Mouse (Mus musculus) heart, embryonic 13.5 days (tissue): ENCODE results near the gene Tef. TPM values are rescaled to one million over a fixed set of nuclear protein-coding genes. Genes with fewer than 3 reads are reported as not detected.

Experiments
- ATAC-seq: fragments of 200-750 bp; cut with Nextera tagmentation; 2 replicates; pipeline ENCODE4 v1.8.0; 2017; ENCODE audit warnings: moderate TSS enrichment; ENCODE audit not compliant: insufficient number of reproducible peaks, low FRiP score, low TSS enrichment; ENCODE audit errors: extremely low read depth
- H3K27ac ChIP-seq: fragments of 300-500 bp; sonication (generic); replicated peaks from 2 replicates; pipeline ENCODE4 v1.5.1; 2015; ENCODE audit warnings: moderate library complexity, mild to moderate bottlenecking, inconsistent platforms
- H3K27me3 ChIP-seq: fragments of 300-500 bp; sonication (generic); replicated peaks from 2 replicates; pipeline ENCODE4 v1.6.1; 2015; ENCODE audit warnings: mild to moderate bottlenecking, inconsistent platforms
- H3K36me3 ChIP-seq: fragments of 300-500 bp; sonication (generic); 2 replicates; pipeline ENCODE4 v1.6.1; 2015; ENCODE audit warnings: mild to moderate bottlenecking, inconsistent platforms
- H3K4me1 ChIP-seq: fragments of 300-500 bp; sonication (generic); 2 replicates; pipeline ENCODE4 v1.6.1; 2015; ENCODE audit warnings: inconsistent platforms
- H3K4me2 ChIP-seq: fragments of 300-500 bp; sonication (generic); 2 replicates; pipeline ENCODE4 v1.6.1; 2015; ENCODE audit warnings: inconsistent platforms, mild to moderate bottlenecking, moderate library complexity
- H3K4me3 ChIP-seq: fragments of 300-500 bp; sonication (generic); 2 replicates; pipeline ENCODE4 v1.5.1; 2015; ENCODE audit warnings: moderate library complexity, mild to moderate bottlenecking, inconsistent platforms
- H3K9ac ChIP-seq: fragments of 300-500 bp; sonication (generic); 2 replicates; pipeline ENCODE4 v1.6.1; 2015; ENCODE audit warnings: inconsistent platforms, mild to moderate bottlenecking, moderate library complexity
- H3K9me3 ChIP-seq: fragments of 300-500 bp; sonication (generic); 2 replicates; pipeline ENCODE4 v1.6.1; 2016; ENCODE audit warnings: inconsistent platforms
- WGBS: fragments of 180-500 bp; shearing (Covaris S2); methylation state at CpG from one replicate; pipeline ENCODE4 v1.1.7; 2015; ENCODE audit warnings: mixed read lengths; 5-methylcytosine and 5-hydroxymethylcytosine counted together
- polyA plus RNA-seq: library from polyadenylated mRNA; unstranded; fragments of >200 nt; fragmentation: Nextera tagmentation; extraction: Ambion mirVana; gene quantifications from 2 replicates; pipeline ENCODE4 v1.2.1, GENCODE M21; 2015

Tef gene
- polyA plus RNA-seq, 1 experiment from 2014 or later: 22.0 TPM

GRCm38 (mm10) chr15:81811599-81811996 is 9.4 kb downstream of the Tef start:
- ATAC-seq: peak; percentile 44
- Histone ChIP-seq H3K36me3 (peaks cover 19% of the 10 kb centered on the region), H3K9ac (peak overlapping the region; percentile 93), H3K27me3 (no peaks in the 10 kb centered on the region), H3K4me3 (peak overlapping the region; percentile 85), H3K4me1 (peaks cover 37% of the 10 kb centered on the region), H3K4me2 (peak overlapping the region; percentile 85), H3K9me3 (no peaks in the 10 kb centered on the region), H3K27ac (peak overlapping the region; percentile 95)
- WGBS: under 1% methylated on average over 26 of the region's 26 CpGs

DNA sequence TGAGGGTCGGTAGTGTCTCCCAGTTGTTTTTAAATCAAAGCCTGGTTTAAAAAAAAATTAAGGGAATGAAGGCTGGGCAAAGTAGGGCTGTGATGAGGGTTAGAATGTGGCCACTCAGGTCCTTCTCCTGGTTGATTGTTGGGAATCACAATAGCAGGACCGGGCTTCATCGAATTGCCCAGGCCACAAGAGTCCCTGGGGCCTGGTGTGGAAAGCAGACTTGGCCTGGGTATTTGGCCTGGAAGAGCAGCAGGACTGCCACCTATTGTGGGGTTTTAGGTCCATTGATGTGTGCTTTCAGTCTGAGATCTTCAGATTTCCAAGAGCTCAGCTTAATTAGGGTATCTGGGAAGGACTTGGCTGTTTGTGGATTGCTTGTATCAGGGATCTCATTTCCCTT is 10.1 kb downstream of the Tef start:
- Histone ChIP-seq H3K36me3 (peaks cover 25% of the 10 kb centered on the region), H3K9ac (peak overlapping the region; percentile 93), H3K4me3 (peak overlapping the region; percentile 85), H3K4me2 (peak overlapping the region; percentile 85), H3K27ac (peak overlapping the region; percentile 95), H3K4me1 (peaks cover 35% of the 10 kb centered on the region), H3K9me3 (no peaks in the 10 kb centered on the region), H3K27me3 (no peaks in the 10 kb centered on the region)
- 35% methylated on average over 3 of the region's 3 CpGs for WGBS
- no peak for ATAC-seq

- peak overlapping the region; percentile 85 for H3K4me2 ChIP-seq
- ATAC-seq: no peak
- peaks cover 35% of the 10 kb centered on the region for H3K4me1 ChIP-seq
- peaks cover 32% of the 10 kb centered on the region for H3K36me3 ChIP-seq
- no peaks in the 10 kb centered on the region for H3K9me3 ChIP-seq
- no peaks in the 10 kb centered on the region for H3K27me3 ChIP-seq
- 59% methylated on average over 7 of the region's 7 CpGs for WGBS
- peak overlapping the region; percentile 85 for H3K4me3 ChIP-seq
- peak overlapping the region; percentile 95 for H3K27ac ChIP-seq
- H3K9ac ChIP-seq: peak overlapping the region; percentile 93
Observed at GRCm38 (mm10) chr15:81812696-81813631, 10.7 kb downstream of the Tef start.

GRCm38 (mm10) chr15:81813986-81814705 is 11.9 kb downstream of the Tef start:
- Histone ChIP-seq H3K27ac (no peak overlapping the region), H3K9ac (no peak overlapping the region), H3K36me3 (peaks cover 43% of the 10 kb centered on the region), H3K9me3 (no peaks in the 10 kb centered on the region), H3K27me3 (no peaks in the 10 kb centered on the region), H3K4me1 (peaks cover 27% of the 10 kb centered on the region), H3K4me2 (no peak overlapping the region), H3K4me3 (no peak overlapping the region)
- ATAC-seq: no peak
- WGBS: 76% methylated on average over 5 of the region's 5 CpGs

- ATAC-seq: no peak
- peaks cover 20% of the 10 kb centered on the region for H3K4me1 ChIP-seq
- H3K27ac ChIP-seq: no peak overlapping the region
- H3K36me3 ChIP-seq: peaks cover 50% of the 10 kb centered on the region
- H3K9ac ChIP-seq: no peak overlapping the region
- no peak overlapping the region for H3K4me3 ChIP-seq
- H3K4me2 ChIP-seq: no peak overlapping the region
- no peaks in the 10 kb centered on the region for H3K9me3 ChIP-seq
- no peaks in the 10 kb centered on the region for H3K27me3 ChIP-seq
- 86% methylated on average over 12 of the region's 12 CpGs for WGBS
Observed at GRCm38 (mm10) chr15:81814716-81815370, 12.6 kb downstream of the Tef start.

GRCm38 (mm10) chr15:81818404-81818803 is 16.2 kb downstream of the Tef start:
- Histone ChIP-seq H3K9me3 (no peaks in the 10 kb centered on the region), H3K4me3 (no peak overlapping the region), H3K4me2 (no peak overlapping the region), H3K36me3 (peaks cover 84% of the 10 kb centered on the region), H3K27ac (no peak overlapping the region), H3K9ac (no peak overlapping the region), H3K4me1 (no peaks in the 10 kb centered on the region; the same call in 1 of the 2 replicates), H3K27me3 (no peaks in the 10 kb centered on the region)
- whole genome bisulfite sequencing: 85% methylated on average over 3 of the region's 3 CpGs
- no peak for ATAC-seq

GRCm38 (mm10) chr15:81822631-81823030 is 20.4 kb downstream of the Tef start:
- 78% methylated on average over 3 of the region's 3 CpGs for WGBS
- H3K9me3 ChIP-seq: no peaks in the 10 kb centered on the region
- H3K27me3 ChIP-seq: no peaks in the 10 kb centered on the region
- no peak overlapping the region for H3K27ac ChIP-seq
- no peak overlapping the region for H3K4me2 ChIP-seq
- peaks cover 96% of the 10 kb centered on the region for H3K36me3 ChIP-seq
- no peak overlapping the region for H3K9ac ChIP-seq
- H3K4me3 ChIP-seq: no peak overlapping the region
- H3K4me1 ChIP-seq: no peaks in the 10 kb centered on the region
- ATAC-seq: no peak

DNA sequence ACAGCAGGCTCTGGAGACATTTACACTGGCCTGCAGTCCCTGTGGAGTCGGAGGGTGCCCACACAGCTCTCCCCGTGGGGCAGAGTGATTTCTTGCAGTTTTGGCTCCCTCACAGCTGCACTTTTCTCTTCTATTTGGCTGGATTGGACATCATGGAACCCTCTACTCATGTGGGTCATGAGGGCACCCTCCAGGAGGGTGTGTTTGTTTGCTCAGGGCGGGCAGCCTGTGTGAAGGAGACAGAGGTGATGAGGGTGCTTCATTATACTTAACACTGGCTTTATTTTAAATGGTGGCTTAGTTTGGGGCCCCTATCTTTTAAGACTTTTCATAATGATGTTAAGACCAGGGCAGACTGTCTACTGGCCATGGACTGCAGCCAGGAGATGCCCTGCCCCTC is 22.6 kb downstream of the Tef start:
- H3K9ac ChIP-seq: no peak overlapping the region
- no peak overlapping the region for H3K27ac ChIP-seq
- ATAC-seq: no peak
- 80% methylated on average over 3 of the region's 3 CpGs for WGBS
- H3K4me2 ChIP-seq: no peak overlapping the region
- no peaks in the 10 kb centered on the region for H3K27me3 ChIP-seq
- peaks cover 77% of the 10 kb centered on the region for H3K36me3 ChIP-seq
- H3K4me1 ChIP-seq: 0 out of 2 replicates have a peak, but pooled peaks cover 10% of the 10 kb centered on the region
- H3K9me3 ChIP-seq: no peaks in the 10 kb centered on the region
- no peak overlapping the region for H3K4me3 ChIP-seq

- WGBS: 68% methylated on average over 7 of the region's 7 CpGs
- no peak for ATAC-seq
Observed at GRCm38 (mm10) chr15:81828426-81829207, 26.4 kb downstream of the Tef start.

GRCm38 (mm10) chr15:81829208-81829580 is 27.0 kb downstream of the Tef start:
- WGBS: 61% methylated on average over 2 of the region's 2 CpGs
- no peak overlapping the region for H3K4me3 ChIP-seq
- no peaks in the 10 kb centered on the region for H3K27me3 ChIP-seq
- H3K4me1 ChIP-seq: peaks cover 23% of the 10 kb centered on the region
- no peak overlapping the region for H3K27ac ChIP-seq
- H3K36me3 ChIP-seq: peaks cover 34% of the 10 kb centered on the region
- H3K9me3 ChIP-seq: no peaks in the 10 kb centered on the region
- H3K9ac ChIP-seq: no peak overlapping the region
- no peak for ATAC-seq
- no peak overlapping the region for H3K4me2 ChIP-seq

More at GRCm38 (mm10) chr15:81828426-81829207, 26.4 kb downstream of the Tef start:
- H3K9ac ChIP-seq: no peak overlapping the region
- peaks cover 40% of the 10 kb centered on the region for H3K36me3 ChIP-seq
- H3K4me2 ChIP-seq: no peak overlapping the region
- peaks cover 17% of the 10 kb centered on the region; the same call in 1 of the 2 replicates for H3K4me1 ChIP-seq
- no peak overlapping the region for H3K4me3 ChIP-seq
- H3K9me3 ChIP-seq: no peaks in the 10 kb centered on the region
- no peak overlapping the region for H3K27ac ChIP-seq
- no peaks in the 10 kb centered on the region for H3K27me3 ChIP-seq
